In genomic region chr1:88654521-88655472, GRCm38 (mm10) we compare ENCODE assay signal across 10 mouse cellular contexts. TPM values are rescaled to one million over a fixed set of nuclear protein-coding genes. Genes with fewer than 3 reads are reported as not detected.
DNase-seq lines count a peak whose midpoint lies in the region; ATAC-seq and TF ChIP-seq lines count a peak whose summit lies in the region.
"Had no signal": no experiment of that assay in that cellular context is flagged by ENCODE, and none has a peak within 500 bp of the region (broad histone marks: within the 10 kb centered on the region; RNA-seq: fewer than 3 reads in every experiment).

No protein-coding gene starts in this region.

- peak; percentile 64; the same call in 1 of the 2 replicates for ATAC-seq in stomach, postnatal 0 days (ENCODE audit: low FRiP score, low TSS enrichment)
- ATAC-seq: midbrain, embryonic 13.5 days had no signal

- no peaks in the 10 kb centered on the region for H3K4me1 ChIP-seq in stomach, postnatal 0 days (replicated peaks; ENCODE audit: control insufficient read depth, insufficient read depth)

- DNase-seq in gastrocnemius, adult 2 months = peak; percentile 33
- no peak for DNase-seq in gastrocnemius, postnatal 14 days
- DNase-seq in c-Kit-positive CD71-negative TER-119-negative erythroid progenitor cells, embryonic 14.5 days (ENCODE audit: low read depth) = peak; percentile 50
- peak; percentile 76 for DNase-seq in lung, postnatal 36 days
- DNase-seq in stomach, postnatal 0 days (ENCODE audit: low spot score) = peak; percentile 31
- DNase-seq in adrenal gland, adult 18-20 months (ENCODE audit: low spot score in 2 of 2) = no peak
- no peak for DNase-seq in left cerebral cortex, adult 11 months (ENCODE audit: low spot score)
- DNase-seq in right cerebral cortex, postnatal 4 days = no peak
- DNase-seq: kidney, postnatal 10 days had no signal

- no peaks in the 10 kb centered on the region for H3K36me3 ChIP-seq in stomach, postnatal 0 days (ENCODE audit: control insufficient read depth, insufficient read depth, low read length)
- H3K36me3 ChIP-seq: midbrain, embryonic 13.5 days had no signal

- H3K4me2 ChIP-seq in stomach, postnatal 0 days (replicated peaks; ENCODE audit: low read depth) = no peak overlapping the region
- H3K4me2 ChIP-seq: midbrain, embryonic 13.5 days had no signal

- H3K27ac ChIP-seq in gastrocnemius, adult 2 months = no peak overlapping the region
- no peak overlapping the region for H3K27ac ChIP-seq in stomach, postnatal 0 days (replicated peaks)
- H3K27ac ChIP-seq: midbrain, embryonic 13.5 days had no signal

- TF ChIP-seq EP300 in stomach, postnatal 0 days (optimal IDR thresholded peaks at IDR 0.05) = no peak

- intact Hi-C loops in gastrocnemius, adult 2 months (cut with DNase I) = no loop called here
- intact Hi-C loops in gastrocnemius, postnatal 14 days (cut with DNase I; ENCODE audit: low total_unique reads) = no loop called here

- TF ChIP-seq CTCF in gastrocnemius, adult 2 months (IDR thresholded peaks at IDR 0.05) = no peak
- no peak for TF ChIP-seq CTCF in stomach, postnatal 0 days (IDR thresholded peaks at IDR 0.05; ENCODE audit: low read depth)

- H3K27me3 ChIP-seq in stomach, postnatal 0 days (ENCODE audit: control insufficient read depth, insufficient read depth, low read length) = no peaks in the 10 kb centered on the region
- H3K27me3 ChIP-seq: midbrain, embryonic 13.5 days had no signal

- WGBS in stomach, postnatal 0 days = 62% methylated on average over 9 of the region's 9 CpGs

- no peak overlapping the region for H3K9ac ChIP-seq in stomach, postnatal 0 days (ENCODE audit: low read length)
- H3K9ac ChIP-seq: midbrain, embryonic 13.5 days had no signal

- no peaks in the 10 kb centered on the region for H3K9me3 ChIP-seq in stomach, postnatal 0 days (ENCODE audit: control insufficient read depth, low read length)
- H3K9me3 ChIP-seq: midbrain, embryonic 13.5 days had no signal

- H3K4me3 ChIP-seq in gastrocnemius, adult 2 months = no peak overlapping the region
- no peak overlapping the region for H3K4me3 ChIP-seq in stomach, postnatal 0 days (ENCODE audit: low read depth, low read length)
- H3K4me3 ChIP-seq: midbrain, embryonic 13.5 days had no signal

RNA-seq across cellular contexts. Expression of gene Arl4c, which starts 47.2 kb away (rescaled TPM):
- under 1 TPM; 0.48 to 0.56 TPM for total RNA-seq in gastrocnemius, adult 2 months (2021)
- total RNA-seq in gastrocnemius, postnatal 14 days (2021) = 1 to 10 TPM; 2.0 to 3.8 TPM
- polyA plus RNA-seq in stomach, postnatal 0 days (2015; fragmentation: Nextera tagmentation; extraction: Ambion mirVana) = 5.7 and 5.8 TPM in 2 replicates
- 10 to 100 TPM in 1 of 2 experiments, 1 to 10 TPM in 1; 9.8 to 10.3 TPM for total RNA-seq in adrenal gland, adult 18-20 months (2021)

Comparison
In these comparisons a context has a peak if more than half of its experiments do, and no peak if none do; other contexts are left out.
1. DNase-seq: peak in gastrocnemius, adult 2 months (single experiment), c-Kit-positive CD71-negative TER-119-negative erythroid progenitor cells, embryonic 14.5 days (single experiment), lung, postnatal 36 days (single experiment) and stomach, postnatal 0 days (single experiment); none in gastrocnemius, postnatal 14 days (single experiment), adrenal gland, adult 18-20 months (0 of 2), left cerebral cortex, adult 11 months (single experiment) and right cerebral cortex, postnatal 4 days (single experiment).